Mouse (Mus musculus): ENCODE results near the gene Megf11.

GRCm38 (mm10) chr9:64742453-64742852, 357.0 kb downstream of the Megf11 start:
- no peak for TF ChIP-seq CTCF (IDR thresholded peaks at IDR 0.05; ENCODE audit: borderline replicate concordance, insufficient read depth, low read length)
- no peak for TF ChIP-seq POLR2A (IDR thresholded peaks at IDR 0.05; ENCODE audit: low read depth, low read length)
